Mouse (Mus musculus): ENCODE measurements around the gene Plekhm3.

The Plekhm3 gene

GRCm38 (mm10) chr1:64779415-64779814 is 177.2 kb downstream of the Plekhm3 start:
- no peak for DNase-seq (ENCODE audit: low read depth, low spot score)

DNA sequence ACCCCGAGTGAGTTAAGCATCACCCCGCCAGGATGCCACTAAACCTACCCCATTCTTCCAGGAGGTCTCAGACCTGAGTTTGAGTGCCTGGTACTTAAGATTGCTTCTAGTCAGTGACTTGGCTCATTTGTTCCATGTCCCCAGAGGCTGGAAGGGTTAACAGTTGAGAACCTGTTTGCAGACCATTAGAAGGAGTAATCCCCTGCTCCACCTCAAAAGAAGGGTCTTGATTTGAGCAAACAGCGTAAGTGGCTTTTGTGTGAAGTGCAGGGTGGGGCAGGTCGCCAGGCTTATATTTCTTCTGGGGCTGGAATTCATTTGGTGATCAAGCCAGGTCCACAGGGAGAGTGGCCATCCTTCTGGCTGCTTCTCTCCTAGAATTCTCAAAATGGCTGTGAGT is 183.3 kb downstream of the Plekhm3 start:
- DNase-seq (ENCODE audit: low read depth, low spot score), result no peak

- DNase-seq (ENCODE audit: low read depth, low spot score), result no peak
Measured at GRCm38 (mm10) chr1:64770169-64770568, 186.5 kb downstream of the Plekhm3 start.

DNA sequence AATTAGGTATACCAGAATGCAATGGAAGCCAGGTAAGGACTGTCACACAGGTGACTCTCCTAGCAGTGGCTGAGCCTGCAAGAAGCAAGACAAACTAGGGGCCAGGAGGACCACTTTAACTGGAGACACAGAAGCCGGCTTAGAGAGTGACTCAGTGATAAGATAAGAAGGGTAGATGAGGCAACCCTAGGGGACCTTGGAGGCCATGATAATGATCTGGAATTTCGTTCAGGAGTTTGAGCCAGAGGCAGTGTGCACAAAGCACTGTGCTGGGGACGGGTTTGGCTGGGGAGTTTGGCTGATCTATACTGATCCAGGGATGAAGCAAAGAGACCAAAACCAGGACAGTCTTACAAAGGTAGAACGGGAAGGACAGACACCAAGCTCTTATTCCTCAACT is 195.0 kb downstream of the Plekhm3 start:
- DNase-seq (ENCODE audit: low read depth, low spot score), result no peak

GRCm38 (mm10) chr1:64757766-64758165 is 198.9 kb downstream of the Plekhm3 start:
- no peak for DNase-seq (ENCODE audit: low read depth, low spot score)

DNA sequence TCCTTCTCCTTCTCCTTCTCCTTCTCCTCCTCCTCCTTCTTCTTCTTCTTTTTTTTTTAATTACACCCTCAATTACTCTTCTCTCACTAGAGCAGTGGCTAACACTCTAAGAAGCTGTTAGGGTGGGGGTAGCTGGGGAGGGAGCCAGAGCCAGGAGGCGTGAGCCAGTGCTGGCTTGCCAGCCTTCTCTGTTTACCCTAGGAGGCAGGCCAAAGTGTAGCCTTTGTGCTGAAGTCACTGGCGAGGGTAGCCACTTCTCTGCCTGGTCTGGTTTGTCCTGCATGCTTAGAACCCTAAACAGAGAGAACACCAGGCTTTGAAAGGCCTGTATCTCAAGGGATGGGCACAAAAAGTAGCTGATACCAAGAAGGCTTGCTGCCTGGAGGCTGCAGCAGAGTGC is 199.4 kb downstream of the Plekhm3 start:
- no peak for DNase-seq (ENCODE audit: low read depth, low spot score)

- DNase-seq (ENCODE audit: low read depth, low spot score), result no peak
Measured at GRCm38 (mm10) chr1:64756640-64757030, 200.0 kb downstream of the Plekhm3 start.

- DNase-seq (ENCODE audit: low read depth, low spot score), result no peak
Measured at GRCm38 (mm10) chr1:64755971-64756639, 200.5 kb downstream of the Plekhm3 start.

GRCm38 (mm10) chr1:64754658-64755057 is 202.0 kb downstream of the Plekhm3 start:
- DNase-seq (ENCODE audit: low read depth, low spot score), result no peak

GRCm38 (mm10) chr1:64753668-64754067 is 203.0 kb downstream of the Plekhm3 start:
- no peak for DNase-seq (ENCODE audit: low read depth, low spot score)

DNA sequence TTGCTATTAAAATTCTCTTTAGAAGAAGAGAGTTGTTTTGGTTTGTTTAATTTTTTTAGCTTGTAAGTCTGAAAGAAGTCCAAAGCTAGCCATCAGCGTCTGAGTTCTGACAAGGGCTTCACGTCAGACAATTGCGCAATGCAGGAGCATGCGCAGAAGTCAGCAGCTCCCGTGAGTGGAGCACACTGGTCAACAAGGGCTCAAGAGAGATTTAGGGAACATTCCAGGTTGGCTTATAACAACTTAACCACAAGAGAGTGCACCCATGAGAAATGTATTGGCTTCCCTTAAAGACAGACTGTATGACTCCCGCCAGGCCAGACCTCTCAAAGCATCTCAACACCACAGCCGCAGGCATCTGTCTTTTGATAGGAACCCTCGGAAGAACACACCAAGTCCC is 203.5 kb downstream of the Plekhm3 start:
- no peak for DNase-seq (ENCODE audit: low read depth, low spot score)

DNA sequence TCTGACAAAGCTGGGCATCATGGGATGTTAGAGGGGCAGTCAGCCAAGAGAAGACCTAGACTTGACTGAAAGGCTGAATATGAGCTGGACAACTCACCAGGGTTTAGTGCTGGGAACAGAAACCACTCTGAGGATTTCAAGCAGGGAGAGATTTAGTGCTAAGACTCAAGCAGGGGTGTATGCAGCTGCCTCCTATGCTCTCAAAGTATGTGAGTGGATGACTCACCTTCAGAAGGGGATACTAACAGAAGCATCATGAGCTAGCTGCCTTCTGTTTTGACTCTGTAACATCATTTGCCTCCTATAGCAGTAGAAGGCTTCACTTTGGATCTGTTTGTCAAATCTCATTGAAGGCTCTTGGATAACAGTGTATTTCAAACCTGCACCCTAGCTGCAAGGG is 212.0 kb downstream of the Plekhm3 start:
- DNase-seq (ENCODE audit: low read depth, low spot score), result no peak

DNA sequence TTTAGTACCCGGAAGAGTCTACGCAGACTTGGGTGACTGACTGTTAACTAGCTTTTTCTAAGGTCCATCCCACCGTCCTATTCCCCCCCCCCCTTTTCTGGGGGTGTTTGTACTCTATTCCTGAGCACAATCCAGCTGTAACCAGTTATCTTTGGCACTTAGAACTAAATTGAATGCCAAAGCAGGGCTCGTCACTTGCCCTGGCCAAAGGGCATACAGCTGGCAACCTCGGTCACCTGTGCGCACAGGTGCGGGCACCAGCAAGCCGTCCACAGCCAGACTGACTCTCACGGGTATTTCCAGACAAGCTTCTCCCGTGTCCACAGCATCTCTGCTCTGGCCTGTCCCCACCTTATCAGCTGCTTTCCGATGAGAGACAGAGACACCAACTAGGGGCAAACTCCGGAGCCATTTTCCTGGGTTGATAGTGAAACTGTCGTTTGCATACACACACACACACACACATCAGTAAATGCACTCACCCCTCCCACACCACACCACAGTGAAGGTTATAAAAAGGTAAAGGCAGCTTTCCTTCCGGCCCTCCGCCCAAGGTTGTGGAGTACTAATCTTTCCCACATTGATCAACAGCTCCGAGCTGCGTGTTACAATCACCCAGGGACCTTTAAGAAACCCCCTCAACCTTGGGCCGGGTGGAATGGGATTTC is 213.7 kb downstream of the Plekhm3 start:
- DNase-seq (ENCODE audit: low read depth, low spot score), result no peak

DNA sequence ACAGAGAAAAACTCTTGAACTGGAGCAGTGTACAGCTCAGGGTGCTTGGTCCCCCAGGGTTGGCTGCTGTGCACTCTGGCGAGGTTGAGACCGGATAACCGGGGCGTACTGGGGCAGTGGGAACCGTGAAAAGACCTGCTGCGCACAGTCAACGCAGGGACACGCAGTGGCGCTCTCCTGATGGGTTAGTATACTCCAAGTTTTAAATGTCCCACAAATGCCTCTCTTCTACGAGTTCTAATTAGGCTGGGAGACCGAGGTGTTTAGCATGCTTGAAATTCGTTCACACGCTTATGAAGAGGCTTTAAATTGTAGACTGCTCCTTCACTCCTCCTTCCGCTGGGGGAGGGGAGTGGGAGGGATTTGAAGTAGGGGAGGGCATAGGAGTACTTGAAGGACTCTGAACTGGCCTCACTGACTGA is 218.0 kb downstream of the Plekhm3 start:
- peak; percentile 52 for DNase-seq (ENCODE audit: low read depth, low spot score)

- no peak for DNase-seq (ENCODE audit: low read depth, low spot score)
Measured at GRCm38 (mm10) chr1:64738180-64738555, 218.5 kb downstream of the Plekhm3 start.

DNA sequence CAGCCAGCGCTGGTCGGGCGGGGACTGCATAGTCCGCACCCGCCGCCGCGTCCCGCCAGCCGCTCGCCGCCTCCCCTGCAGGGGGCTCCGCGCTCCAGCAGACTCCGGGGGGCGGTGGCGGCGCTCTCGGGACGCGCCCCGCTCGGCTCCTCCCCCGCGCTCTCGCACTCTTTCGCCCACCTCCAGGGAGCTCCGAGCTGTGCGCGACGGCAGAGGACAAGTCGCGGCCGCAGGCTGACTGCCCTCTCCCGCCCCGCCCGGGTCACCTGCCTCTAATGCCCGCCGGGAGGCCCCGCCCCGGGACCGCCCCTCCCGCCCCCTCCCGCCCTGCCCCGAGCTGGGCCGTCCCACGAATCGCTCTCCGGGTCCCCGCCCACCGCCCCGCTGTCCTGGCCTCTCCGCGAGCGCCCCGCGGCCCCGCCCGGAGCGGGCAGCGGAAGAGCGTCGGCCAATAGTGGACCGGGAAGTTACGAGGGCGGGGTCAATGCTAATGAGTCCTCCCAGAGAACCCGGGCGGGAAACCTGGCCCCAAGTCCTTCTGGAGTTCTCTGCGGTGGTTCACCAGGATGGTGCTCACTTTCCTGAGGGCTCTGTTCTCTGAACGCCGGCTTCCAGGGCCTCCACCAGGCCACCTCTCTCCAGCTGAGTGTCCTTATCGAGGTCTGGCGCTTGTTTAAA is 219.0 kb downstream of the Plekhm3 start, which contains the start of gene Fzd5:
TSS of gene Fzd5 (minus strand) at position 250 of the 678 bp plus-strand sequence.
- DNase-seq (ENCODE audit: low read depth, low spot score), result peak; percentile 91

DNA sequence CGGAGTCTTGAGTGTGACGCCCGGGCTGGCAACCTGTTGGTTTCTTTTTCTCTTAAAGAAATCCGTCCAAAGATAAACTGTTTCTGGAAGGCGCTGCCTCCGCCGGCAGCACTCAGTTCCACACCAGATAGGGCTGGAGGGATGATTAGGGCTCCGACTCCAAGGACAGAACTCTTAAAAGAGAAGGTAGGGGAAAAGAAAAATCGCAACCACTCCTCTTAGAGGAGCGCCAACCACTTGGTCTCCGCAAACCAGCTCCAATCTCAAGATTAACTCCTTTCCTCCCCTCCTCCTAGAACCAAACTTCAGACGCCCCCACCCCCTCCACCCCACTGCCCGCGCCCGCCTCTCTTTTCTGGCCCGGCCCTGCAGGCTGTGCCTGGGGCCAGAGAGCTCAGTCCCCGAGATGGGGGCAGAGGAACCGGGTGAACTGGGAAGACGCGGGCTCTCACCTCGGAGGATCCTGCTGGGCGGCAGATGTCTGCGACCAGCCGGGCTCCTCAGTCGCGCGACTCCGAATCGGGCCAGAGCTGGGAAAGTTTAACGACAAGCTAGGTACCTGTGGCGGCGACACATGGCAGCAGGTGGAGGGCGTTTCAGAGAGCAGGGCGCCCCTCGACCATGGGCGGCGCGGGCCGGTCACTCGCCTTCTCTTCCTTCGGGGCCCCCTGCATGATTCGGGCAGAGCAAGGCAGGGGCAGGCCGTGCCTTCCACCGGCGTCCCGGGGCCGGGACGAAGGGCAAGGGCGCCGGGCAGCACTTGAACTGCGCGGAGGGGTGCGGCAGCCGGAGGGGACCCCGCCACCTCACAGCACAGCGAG is 219.7 kb downstream of the Plekhm3 start:
- peak; percentile 40 for DNase-seq (ENCODE audit: low read depth, low spot score)
